Mouse (Mus musculus) adrenal gland, postnatal 10 days (tissue): ENCODE measurements around the gene Fam229a. TPM values are rescaled to one million over a fixed set of nuclear protein-coding genes. Genes with fewer than 3 reads are reported as not detected.
"Not testable (repeated sequence)": the region's sequence is repeated elsewhere in the genome, so short reads cannot be mapped to it uniquely, and the experiment has no call there.

Experiments used
- DNase-seq: peaks from one replicate; pipeline ENCODE4 v3.0.0; 2021; ENCODE audit warnings: mixed read lengths
- total RNA-seq, 2 experiments: library from RNA; stranded (reverse); gene quantifications; 2 replicates each; pipeline ENCODE4 v1.2.3; 2021

Gene Fam229a
- total RNA-seq, 2 experiments from 2014 or later = not detected

- DNase-seq = no peak
These were observed 27.5 kb downstream of the Fam229a start for GRCm38 (mm10) chr4:129518519-129518918.

GRCm38 (mm10) chr4:129525338-129525737 is 34.3 kb downstream of the Fam229a start:
- DNase-seq = no peak

GRCm38 (mm10) chr4:129525889-129526288 is 34.9 kb downstream of the Fam229a start:
- no peak for DNase-seq

GRCm38 (mm10) chr4:129528901-129529300 is 37.9 kb downstream of the Fam229a start:
- not testable (repeated sequence) for DNase-seq

- DNase-seq = peak; percentile 41
These were observed 49.0 kb downstream of the Fam229a start for GRCm38 (mm10) chr4:129540012-129540411.

Other genes with a start within 250 kb of the Fam229a start
- gene C77080, start 229.8 kb upstream of the Fam229a start, total RNA-seq = 10 to 100 TPM; 16.5 to 16.6 TPM
- gene Sync, start 203.6 kb upstream of the Fam229a start, total RNA-seq = 1 to 10 TPM; 4.2 to 7.4 TPM
- gene Rbbp4, start 155.8 kb upstream of the Fam229a start, total RNA-seq = 100 to 1,000 TPM; 142 to 146 TPM
- 10 to 100 TPM; 41.1 to 41.5 TPM for gene Zbtb8os, start 155.5 kb upstream of the Fam229a start, total RNA-seq
- gene Zbtb8a, start 113.1 kb upstream of the Fam229a start, total RNA-seq = 10 to 100 TPM; 10.1 to 10.7 TPM
- under 1 TPM; 0.33 to 0.39 TPM for gene Zbtb8b, start 50.3 kb upstream of the Fam229a start, total RNA-seq
- gene Bsdc1, start 29.6 kb upstream of the Fam229a start, total RNA-seq = 10 to 100 TPM; 41.3 to 45.7 TPM
- not detected for gene Tssk3, start 168 bp upstream of the Fam229a start, total RNA-seq
- gene Marcksl1, start 22.4 kb downstream of the Fam229a start, total RNA-seq = 10 to 100 TPM; 75.3 to 85.9 TPM
- 10 to 100 TPM; 54.5 to 59.1 TPM for gene Hdac1, start 51.5 kb downstream of the Fam229a start, total RNA-seq
- 1 to 10 TPM; 8.1 to 9.8 TPM for gene Lck, start 82.5 kb downstream of the Fam229a start, total RNA-seq
- gene Fam167b, start 87.4 kb downstream of the Fam229a start, total RNA-seq = 10 to 100 TPM; 24.4 to 28.1 TPM
- 100 to 1,000 TPM; 192 to 198 TPM for gene Eif3i, start 109.5 kb downstream of the Fam229a start, total RNA-seq
- 10 to 100 TPM; 83.6 to 86.2 TPM for gene Tmem234, start 109.5 kb downstream of the Fam229a start, total RNA-seq
- 1 to 10 TPM in 1 of 2 experiments, under 1 TPM in 1; 0.99 to 2.0 TPM for gene Dcdc2b, start 123.1 kb downstream of the Fam229a start, total RNA-seq
- gene Iqcc, start 127.9 kb downstream of the Fam229a start, total RNA-seq = 10 to 100 TPM; 17.4 to 28.2 TPM
- gene Ccdc28b, start 132.8 kb downstream of the Fam229a start, total RNA-seq = 10 to 100 TPM; 59.4 to 64.4 TPM
- 10 to 100 TPM; 56.7 to 61.2 TPM for gene Txlna, start 149.9 kb downstream of the Fam229a start, total RNA-seq
- 10 to 100 TPM; 70.4 to 80.6 TPM for gene Kpna6, start 181.6 kb downstream of the Fam229a start, total RNA-seq
- 10 to 100 TPM in 1 of 2 experiments, 1 to 10 TPM in 1; 9.7 to 11.4 TPM for gene Tmem39b, start 205.6 kb downstream of the Fam229a start, total RNA-seq